Mouse (Mus musculus) intestine, embryonic 14.5 days (tissue): ENCODE results near the gene Fkbp6. TPM values are rescaled to one million over a fixed set of nuclear protein-coding genes. Genes with fewer than 3 reads are reported as not detected.

ENCODE experiments used
- ATAC-seq: fragments of 200-750 bp; cut with Nextera tagmentation; replicated peaks from 2 replicates; pipeline ENCODE4 v1.8.0; 2017; ENCODE audit warnings: low read depth, moderate number of reproducible peaks, moderate TSS enrichment, moderate library complexity; ENCODE audit not compliant: low FRiP score, low TSS enrichment
- DNase-seq: peaks from one replicate; pipeline ENCODE4 v3.0.0-alpha.2; 2018; ENCODE audit warnings: low spot score
- H3K27ac ChIP-seq: fragments of 300-500 bp; sonication (generic); 2 replicates; pipeline ENCODE4 v1.5.1; 2014; ENCODE audit warnings: low read depth, mild to moderate bottlenecking, control low read depth
- H3K27me3 ChIP-seq: fragments of 300-500 bp; sonication (generic); replicated peaks from 2 replicates; pipeline ENCODE4 v1.6.1; 2014; ENCODE audit warnings: low read length, control low read depth; ENCODE audit not compliant: control insufficient read depth, insufficient read depth
- H3K36me3 ChIP-seq: fragments of 300-500 bp; sonication (generic); 2 replicates; pipeline ENCODE4 v1.6.1; 2014; ENCODE audit warnings: low read length, control low read depth; ENCODE audit not compliant: control insufficient read depth, insufficient read depth
- H3K4me1 ChIP-seq: fragments of 300-500 bp; sonication (generic); replicated peaks from 2 replicates; pipeline ENCODE4 v1.6.1; 2014; ENCODE audit warnings: low read length, control low read depth, mixed read lengths; ENCODE audit not compliant: control insufficient read depth, insufficient read depth
- H3K4me2 ChIP-seq: fragments of 300-500 bp; sonication (generic); 2 replicates; pipeline ENCODE4 v1.6.1; 2014; ENCODE audit warnings: low read length
- H3K4me3 ChIP-seq: fragments of 300-500 bp; sonication (generic); 2 replicates; pipeline ENCODE4 v1.5.1; 2014; ENCODE audit warnings: low read depth, low read length, control low read depth, mixed read lengths
- H3K9ac ChIP-seq: fragments of 300-500 bp; sonication (generic); 2 replicates; pipeline ENCODE4 v1.6.1; 2014; ENCODE audit warnings: mild to moderate bottlenecking, low read length
- H3K9me3 ChIP-seq: fragments of 300-500 bp; sonication (generic); 2 replicates; pipeline ENCODE4 v1.6.1; 2016; ENCODE audit warnings: low read length, control low read depth; ENCODE audit not compliant: control insufficient read depth
- WGBS: fragments of 180-500 bp; shearing (Covaris S2); extraction: QIAGEN DNeasy Blood & Tissue Kit; methylation state at CpG from one replicate; pipeline ENCODE4 v1.1.7; 2014; 5-methylcytosine and 5-hydroxymethylcytosine counted together
- polyA plus RNA-seq: library from polyadenylated mRNA; unstranded; fragments of >200 nt; fragmentation: Nextera tagmentation; extraction: Ambion mirVana; gene quantifications from 2 replicates; pipeline ENCODE4 v1.2.1, GENCODE M21; 2014

Gene Fkbp6
- polyA plus RNA-seq, 1 experiment from 2014 or later, result 0.19 TPM

DNA sequence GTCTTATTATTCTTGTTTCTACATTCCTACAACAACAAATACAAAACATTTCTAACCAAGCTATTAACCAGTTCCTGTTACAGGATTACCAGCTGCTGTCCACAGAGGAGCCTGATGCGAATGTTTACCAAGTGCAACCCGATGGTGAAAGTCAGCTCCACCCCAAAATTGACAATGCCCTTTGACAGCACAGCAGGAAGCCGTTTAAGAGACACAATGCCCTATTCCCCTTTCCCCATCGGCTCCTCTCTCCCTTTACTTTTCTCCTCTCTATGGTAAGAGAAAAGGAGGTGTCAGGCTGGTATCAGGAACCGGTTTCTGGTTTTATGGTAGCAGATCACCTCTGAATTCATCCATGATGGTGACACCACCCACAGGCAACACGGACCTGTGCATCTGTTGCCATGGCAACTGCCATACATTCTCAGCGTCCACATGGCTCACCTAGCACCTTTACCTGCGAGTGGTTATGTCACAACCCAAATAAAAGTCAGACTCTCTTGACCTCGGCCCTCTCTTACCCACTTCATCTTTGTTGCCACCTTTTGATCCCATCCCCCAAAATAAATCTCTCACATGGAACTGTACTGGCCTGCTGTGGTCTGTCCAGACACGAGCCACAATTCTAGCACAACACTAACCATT, 43.4 kb downstream of the Fkbp6 start:
- Histone ChIP-seq H3K36me3 (no peaks in the 10 kb centered on the region), H3K27ac (no peak overlapping the region), H3K27me3 (no peaks in the 10 kb centered on the region), H3K4me1 (no peaks in the 10 kb centered on the region), H3K9ac (no peak overlapping the region), H3K4me3 (no peak overlapping the region), H3K4me2 (no peak overlapping the region), H3K9me3 (no peaks in the 10 kb centered on the region)
- WGBS, result 45% methylated on average over 10 of the region's 10 CpGs
- ATAC-seq, result no peak
- peak; percentile 50 for DNase-seq

DNA sequence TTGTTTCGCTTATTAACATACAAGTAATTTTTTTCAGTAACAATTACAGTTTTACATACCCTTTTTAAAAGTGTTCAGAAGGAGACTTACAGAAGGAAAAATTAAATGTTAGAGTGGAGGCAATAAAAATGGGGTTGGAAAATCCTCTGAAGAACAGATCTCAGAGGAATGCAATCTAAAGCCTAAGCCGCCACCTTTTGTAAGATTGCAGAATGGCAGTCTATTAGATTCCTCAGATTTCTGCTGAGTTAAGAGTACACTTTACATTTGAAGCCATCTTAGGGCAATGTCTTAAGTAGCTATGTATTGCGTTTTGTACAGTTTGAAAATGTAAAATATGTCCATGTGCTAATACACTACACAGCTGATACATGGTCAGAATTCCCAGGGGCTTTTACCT, 47.4 kb downstream of the Fkbp6 start:
- H3K4me1 ChIP-seq, result no peaks in the 10 kb centered on the region
- H3K9ac ChIP-seq, result no peak overlapping the region
- H3K4me3 ChIP-seq, result no peak overlapping the region
- DNase-seq (no peak), ATAC-seq (no peak)
- H3K27me3 ChIP-seq, result no peaks in the 10 kb centered on the region
- H3K4me2 ChIP-seq, result no peak overlapping the region
- no peaks in the 10 kb centered on the region for H3K9me3 ChIP-seq
- H3K27ac ChIP-seq, result no peak overlapping the region
- WGBS, result 81% methylated on average over 3 of the region's 3 CpGs
- no peaks in the 10 kb centered on the region for H3K36me3 ChIP-seq

DNA sequence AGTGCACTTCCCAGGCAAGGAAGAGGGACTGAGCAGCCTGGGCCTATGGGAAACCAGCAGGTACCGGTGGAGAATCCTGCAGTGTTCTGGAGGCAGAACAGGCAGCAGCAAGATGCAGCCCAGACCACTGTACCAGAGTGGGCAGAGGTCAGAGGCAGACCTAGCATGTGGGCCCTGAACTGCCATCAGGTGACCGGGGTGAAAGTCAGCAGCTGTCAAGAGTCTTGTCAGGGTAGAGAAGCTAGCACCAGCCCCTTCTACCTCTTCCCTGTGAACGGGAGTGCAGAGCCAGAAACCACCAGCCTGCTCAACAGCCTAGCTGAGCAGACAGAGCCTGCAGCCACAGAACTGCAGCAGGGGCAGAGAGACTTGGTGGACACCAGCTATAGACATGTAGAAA, 47.9 kb downstream of the Fkbp6 start:
- no peaks in the 10 kb centered on the region for H3K9me3 ChIP-seq
- H3K27ac ChIP-seq, result no peak overlapping the region
- DNase-seq (peak; percentile 48), ATAC-seq (no peak)
- H3K9ac ChIP-seq, result no peak overlapping the region
- H3K27me3 ChIP-seq, result no peaks in the 10 kb centered on the region
- no peaks in the 10 kb centered on the region for H3K4me1 ChIP-seq
- WGBS, result 23% methylated on average over 3 of the region's 3 CpGs
- H3K4me3 ChIP-seq, result no peak overlapping the region
- no peak overlapping the region for H3K4me2 ChIP-seq
- H3K36me3 ChIP-seq, result no peaks in the 10 kb centered on the region

DNA sequence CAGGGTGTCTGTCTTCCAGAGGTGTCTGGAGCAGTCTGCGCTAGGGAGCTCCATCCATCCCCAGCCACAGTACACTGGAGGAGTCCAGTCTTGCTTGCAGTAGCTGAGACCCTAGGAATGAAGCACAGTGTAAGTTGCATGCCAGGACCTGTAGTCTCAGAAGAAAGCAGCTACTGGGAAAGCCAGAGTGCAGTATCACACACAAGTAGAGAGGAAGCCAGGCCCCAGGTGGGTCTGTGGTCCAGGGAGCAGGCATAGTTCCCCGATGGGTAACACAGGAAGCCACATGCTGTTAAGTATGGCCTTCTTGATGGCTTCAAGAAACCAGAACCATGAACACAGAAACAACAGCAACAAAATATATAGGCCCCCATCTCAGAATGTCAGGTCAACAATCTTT, 57.8 kb downstream of the Fkbp6 start:
- H3K9me3 ChIP-seq, result no peaks in the 10 kb centered on the region
- ATAC-seq, result no peak
- H3K27me3 ChIP-seq, result no peaks in the 10 kb centered on the region
- no peak overlapping the region for H3K4me3 ChIP-seq
- no peak overlapping the region for H3K27ac ChIP-seq
- no peak overlapping the region for H3K9ac ChIP-seq
- no peak overlapping the region for H3K4me2 ChIP-seq
- 87% methylated on average over 2 of the region's 2 CpGs for WGBS
- H3K4me1 ChIP-seq, result no peaks in the 10 kb centered on the region
- DNase-seq, result no peak
- H3K36me3 ChIP-seq, result no peaks in the 10 kb centered on the region

DNA sequence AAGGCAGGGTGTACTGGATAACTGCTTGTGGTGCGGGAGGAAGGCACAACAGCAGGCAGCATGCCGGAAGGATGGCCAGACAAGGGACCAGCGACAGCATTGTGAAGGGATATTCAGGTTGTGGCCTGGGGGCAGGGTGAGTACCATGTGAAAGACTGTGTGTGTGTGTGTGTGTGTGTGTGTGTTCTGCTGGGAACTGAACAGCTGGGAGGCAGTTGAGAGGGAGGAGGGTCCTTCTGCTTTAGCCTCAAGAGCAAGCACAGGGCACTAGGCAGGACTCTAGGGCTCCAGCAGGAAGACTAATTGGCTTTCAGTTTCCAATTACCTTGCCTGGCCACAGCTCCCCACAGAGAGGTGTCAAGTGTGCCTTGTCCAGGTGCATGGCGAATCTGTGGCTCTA, 58.7 kb downstream of the Fkbp6 start:
- Histone ChIP-seq H3K4me1 (no peaks in the 10 kb centered on the region), H3K4me2 (no peak overlapping the region), H3K9me3 (no peaks in the 10 kb centered on the region), H3K4me3 (no peak overlapping the region), H3K27me3 (no peaks in the 10 kb centered on the region), H3K36me3 (no peaks in the 10 kb centered on the region), H3K9ac (no peak overlapping the region), H3K27ac (no peak overlapping the region)
- ATAC-seq, result no peak
- WGBS, result 58% methylated on average over 4 of the region's 4 CpGs
- no peak for DNase-seq

DNA sequence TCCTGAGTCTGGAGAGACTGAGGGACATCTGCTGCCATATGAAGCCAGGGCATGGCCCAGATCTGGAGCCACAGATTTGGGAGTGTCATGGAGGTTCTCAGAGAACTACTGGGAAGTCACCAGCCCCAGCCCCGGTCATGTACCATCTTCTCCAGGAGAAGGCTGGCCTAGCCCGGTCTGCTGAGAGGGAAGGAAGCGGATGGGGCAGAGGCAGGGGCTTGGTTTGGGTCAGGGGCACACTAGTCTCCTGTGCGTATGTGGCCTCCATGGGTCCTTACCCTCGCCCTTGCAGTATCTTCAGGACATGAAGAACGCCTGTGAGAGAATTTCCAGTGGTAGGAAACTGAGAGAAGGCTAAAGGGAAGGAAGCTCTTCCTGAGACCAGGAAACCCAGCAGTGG, 59.1 kb downstream of the Fkbp6 start:
- Histone ChIP-seq H3K9ac (no peak overlapping the region), H3K27me3 (no peaks in the 10 kb centered on the region), H3K4me3 (no peak overlapping the region), H3K36me3 (no peaks in the 10 kb centered on the region), H3K9me3 (no peaks in the 10 kb centered on the region), H3K27ac (no peak overlapping the region), H3K4me1 (no peaks in the 10 kb centered on the region), H3K4me2 (no peak overlapping the region)
- no peak for ATAC-seq
- no peak for DNase-seq
- 79% methylated on average over 6 of the region's 6 CpGs for WGBS

DNA sequence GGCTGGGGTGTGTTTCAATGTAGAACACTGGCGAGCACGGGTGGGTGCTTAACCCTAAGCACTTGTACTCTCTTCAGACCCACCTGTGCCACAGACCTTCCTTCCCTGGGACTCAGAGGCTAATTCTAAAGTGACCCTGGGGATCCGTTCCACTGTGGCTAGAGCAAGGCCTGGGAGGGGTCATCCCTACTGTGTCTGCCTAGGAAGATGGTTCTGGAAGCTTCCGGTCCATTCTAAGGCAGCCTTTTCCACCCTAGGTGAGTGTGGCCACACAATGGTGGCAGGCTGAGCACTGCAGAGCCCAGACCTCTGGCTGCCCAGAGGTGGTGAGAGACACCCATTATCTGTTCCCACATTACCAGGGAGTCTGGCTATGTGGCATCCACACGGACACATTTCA, 62.9 kb downstream of the Fkbp6 start:
- no peak overlapping the region for H3K4me2 ChIP-seq
- 76% methylated on average over 5 of the region's 5 CpGs for WGBS
- H3K27me3 ChIP-seq, result no peaks in the 10 kb centered on the region
- no peak overlapping the region for H3K27ac ChIP-seq
- H3K4me3 ChIP-seq, result no peak overlapping the region
- no peaks in the 10 kb centered on the region for H3K4me1 ChIP-seq
- no peak for ATAC-seq
- H3K9me3 ChIP-seq, result no peaks in the 10 kb centered on the region
- no peak for DNase-seq
- H3K36me3 ChIP-seq, result no peaks in the 10 kb centered on the region
- H3K9ac ChIP-seq, result no peak overlapping the region

DNA sequence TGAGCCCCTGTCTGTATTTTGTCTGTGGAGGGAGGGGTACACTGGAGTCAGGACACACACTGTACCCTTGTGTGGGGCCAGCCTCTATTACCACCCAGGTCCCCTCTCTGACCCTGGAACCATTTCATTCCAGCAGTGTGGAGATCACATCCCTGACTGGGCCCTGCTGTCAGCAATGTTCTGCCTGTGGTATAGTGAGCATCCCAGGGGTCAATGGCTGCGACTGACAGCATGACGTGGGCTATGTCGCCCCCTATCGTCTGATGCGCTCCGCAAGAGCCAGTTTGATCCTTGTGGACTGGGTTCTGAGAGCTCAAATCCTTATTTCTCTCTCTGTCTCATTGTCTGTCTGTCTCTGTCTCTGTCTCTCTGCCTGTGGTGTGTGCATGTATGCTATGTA, 63.7 kb downstream of the Fkbp6 start:
- 0% methylated on average over 6 of the region's 6 CpGs for WGBS
- DNase-seq (peak; percentile 88), ATAC-seq (peak; percentile 67; the same call in 1 of the 2 replicates)
- Histone ChIP-seq H3K4me2 (no peak overlapping the region), H3K9ac (no peak overlapping the region), H3K27ac (no peak overlapping the region), H3K4me3 (no peak overlapping the region), H3K36me3 (no peaks in the 10 kb centered on the region), H3K9me3 (no peaks in the 10 kb centered on the region), H3K27me3 (no peaks in the 10 kb centered on the region), H3K4me1 (no peaks in the 10 kb centered on the region)

DNA sequence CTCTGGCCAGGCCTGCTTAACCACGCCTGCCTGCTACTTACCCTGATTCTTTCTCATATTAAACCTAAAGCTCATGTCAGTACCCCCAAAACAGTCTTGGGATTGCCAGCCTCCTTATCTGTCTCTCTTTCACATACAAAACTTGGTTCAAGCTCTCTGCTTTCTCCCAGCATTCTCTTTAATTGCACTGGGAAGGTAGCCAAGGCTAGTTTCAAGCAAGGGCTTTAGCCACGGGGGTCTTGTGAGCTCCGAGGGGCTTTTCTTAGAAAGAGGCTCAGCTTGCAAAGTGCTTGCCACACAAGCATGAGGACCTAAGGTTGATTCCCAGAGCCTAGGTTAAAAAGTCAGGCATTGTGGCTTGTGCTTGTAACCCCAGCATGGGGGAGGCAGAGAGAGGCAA, 64.6 kb downstream of the Fkbp6 start:
- no peaks in the 10 kb centered on the region; the same call in 1 of the 2 replicates for H3K4me1 ChIP-seq
- H3K9ac ChIP-seq, result no peak overlapping the region
- H3K27me3 ChIP-seq, result no peaks in the 10 kb centered on the region
- H3K4me3 ChIP-seq, result no peak overlapping the region
- no peak overlapping the region for H3K27ac ChIP-seq
- ATAC-seq, result no peak
- DNase-seq, result no peak
- H3K4me2 ChIP-seq, result no peak overlapping the region
- H3K36me3 ChIP-seq, result no peaks in the 10 kb centered on the region
- 82% methylated on average over 3 of the region's 3 CpGs for WGBS
- H3K9me3 ChIP-seq, result no peaks in the 10 kb centered on the region
